Mouse (Mus musculus) brain, embryonic 14.5 days (tissue): ENCODE measurements at regions not wholly inside any gene's neighbourhood (a gene's known extent, or its start where the extent isn't known, plus 50 kb on each side); places are given as distances from the start of the nearest gene placed in this dataset.

Experiments used
- CTCF ChIP-seq: fragments of 200-500 bp; IDR thresholded peaks from 2 replicates; pipeline ENCODE4 v1.5.1; 2012; ENCODE audit warnings: inconsistent platforms, mild to moderate bottlenecking, moderate library complexity, borderline replicate concordance; ENCODE audit not compliant: insufficient read depth, insufficient read length; ENCODE audit errors: extremely low read depth
- POLR2A ChIP-seq: fragments of 200-500 bp; IDR thresholded peaks from 2 replicates; pipeline ENCODE4 v1.6.1; 2012; ENCODE audit warnings: mild to moderate bottlenecking, inconsistent platforms, borderline replicate concordance; ENCODE audit not compliant: poor library complexity, insufficient read depth, insufficient read length, severe bottlenecking; ENCODE audit errors: extremely low read depth

GRCm38 (mm10) chr15:13360741-13361140 is 187.3 kb upstream of the Cdh6 start:
- TF ChIP-seq CTCF (no peak), POLR2A (no peak)
